Mouse (Mus musculus) testis, adult 2 months (tissue): ENCODE data around the gene Tfrc.

Experiments
- CTCF ChIP-seq: fragments of 200-500 bp; IDR thresholded peaks from 2 replicates; pipeline ENCODE4 v1.5.1; 2012; ENCODE audit warnings: low read depth, mild to moderate bottlenecking, inconsistent platforms, low read length, moderate library complexity; ENCODE audit not compliant: control insufficient read depth, insufficient read depth, insufficient replicate concordance
- POLR2A ChIP-seq: fragments of 200-500 bp; IDR thresholded peaks from 2 replicates; pipeline ENCODE4 v1.6.1; 2012; ENCODE audit warnings: low read depth, mild to moderate bottlenecking, inconsistent platforms, low read length, moderate library complexity; ENCODE audit not compliant: control insufficient read depth

DNA sequence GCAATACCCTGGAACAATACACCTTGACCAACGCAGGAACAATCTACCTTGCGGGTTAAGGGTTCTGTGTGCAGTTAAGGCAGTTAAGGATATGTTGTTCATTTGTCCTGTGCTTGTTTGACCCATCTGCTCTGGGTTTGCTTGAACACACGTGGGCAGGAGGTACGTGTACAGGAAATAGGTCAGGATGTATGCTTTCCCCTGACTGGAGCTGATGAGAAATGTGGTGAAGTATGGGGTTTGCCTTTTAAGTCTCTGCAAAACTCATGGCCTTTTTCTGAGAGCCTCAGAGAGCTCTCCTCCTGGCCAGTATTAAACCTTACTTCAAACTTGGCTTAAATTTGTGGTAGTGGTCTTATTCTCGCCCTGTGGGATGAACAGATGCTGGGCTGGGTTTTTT is 14.8 kb upstream of the Tfrc start:
- no peak for TF ChIP-seq CTCF
- no peak for TF ChIP-seq POLR2A
